Mouse (Mus musculus): ENCODE measurements around the gene Hhipl1.

DNA sequence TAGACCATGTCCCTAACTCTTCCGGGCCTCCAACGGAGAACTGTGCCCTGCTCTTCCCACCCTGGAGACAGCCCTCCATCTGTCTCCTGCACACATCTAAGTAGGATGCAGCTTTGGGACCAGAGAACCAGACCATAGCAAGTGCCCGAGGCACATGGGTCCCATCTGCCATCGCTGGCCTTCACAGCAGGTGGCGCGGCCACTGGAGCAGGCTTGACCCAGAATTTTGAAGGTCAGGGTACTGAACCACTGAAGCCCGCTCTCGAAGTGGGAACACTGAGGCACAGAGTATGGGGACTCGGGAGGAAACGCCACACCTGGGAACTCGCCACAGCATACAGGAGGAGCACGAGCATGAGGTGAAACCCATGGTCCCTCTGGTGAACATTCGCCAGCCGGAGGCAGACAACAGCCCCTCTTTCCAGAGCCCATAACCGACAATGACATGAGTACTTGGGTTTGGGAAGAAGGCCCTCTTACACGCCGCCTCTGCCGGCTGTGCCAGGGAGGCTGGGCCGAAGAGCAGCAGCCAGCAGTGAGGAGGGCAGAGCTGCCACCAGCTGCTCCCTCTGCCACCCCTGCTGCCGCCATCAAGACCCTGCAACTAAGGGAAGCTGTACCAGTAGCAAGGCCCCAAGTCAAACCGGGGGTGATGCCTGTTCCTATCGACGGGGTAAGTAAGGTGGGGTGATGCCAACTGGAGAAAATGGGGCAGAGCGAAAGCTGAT lies 46.6 kb upstream of the Hhipl1 start:
- TF ChIP-seq TAL1 (IDR thresholded peaks at IDR 0.05; ENCODE audit: low read length) (no peak), GATA1 (IDR thresholded peaks at IDR 0.05; ENCODE audit: low read length) (no peak)
